Mouse (Mus musculus) left cerebral cortex, adult 2 months (tissue): ENCODE results near the gene Celsr1. TPM values are rescaled to one million over a fixed set of nuclear protein-coding genes. Genes with fewer than 3 reads are reported as not detected.

Experiments
- DNase-seq, 2 experiments: peaks; one replicate each; pipeline ENCODE4 v3.0.0; 2021 to 2022; ENCODE audit warnings: low spot score in 2 of 2, mixed read lengths in 1 of 2; ENCODE audit errors: extremely low spot score in 1 of 2
- H3K27ac ChIP-seq: fragments of 200-600 bp; 2 replicates; pipeline ENCODE4 v1.8.1; 2022
- H3K4me3 ChIP-seq: fragments of 200-600 bp; 2 replicates; pipeline ENCODE4 v1.8.1; 2022
- CTCF ChIP-seq: fragments of 200-600 bp; IDR thresholded peaks from 2 replicates; pipeline ENCODE4 v1.8.1; 2022; ENCODE audit warnings: antibody characterized with exemption, mild to moderate bottlenecking, moderate library complexity
- intact Hi-C: fragments of 180-260 bp; cut with DNase I; formaldehyde crosslinking; loops from one replicate; pipeline ENCODE4 v1.15.1; 2025
- long read RNA-seq, 2 experiments: library from polyadenylated mRNA; stranded (forward); transcript quantifications; one replicate each; pipeline ENCODE4 v2.0.0; 2021; ENCODE audit warnings: borderline mapping rate in 2 of 2
- total RNA-seq, 2 experiments: library from RNA; stranded (reverse); gene quantifications; 2 replicates each; pipeline ENCODE4 v1.2.3; 2021

Celsr1 gene
- 1 to 10 TPM; 3.7 to 4.6 TPM for total RNA-seq
- long read RNA-seq, experiment 1, partial matches to known transcripts, result 2 of 7 reads
- long read RNA-seq, experiment 1, other reads (novel, unspliced or antisense), result 5 of 7 reads
- long read RNA-seq, experiment 2, partial matches to known transcripts, result 0 of 2 reads
- long read RNA-seq, experiment 2, other reads (novel, unspliced or antisense), result 2 of 2 reads

- no peak within 1 kb of the TSS for H3K27ac ChIP-seq
- no peak for TF ChIP-seq CTCF
- no peak for DNase-seq
- peak within 1 kb of the TSS; percentile 26; the same call in 1 of the 2 replicates for H3K4me3 ChIP-seq
- intact Hi-C loops, result no loop called here
Measured at GRCm38 (mm10) chr15:86033191-86033841, at the start of gene Celsr1. Gene Celsr1 (minus strand): TSS chr15:86033777.

- TF ChIP-seq CTCF, result no peak
- peak overlapping the region; percentile 71 for H3K27ac ChIP-seq
- intact Hi-C loops, result loop anchor here (2.0 kb wide), 1 partner anchor 24 kb away; no protein-coding TSS in a partner anchor
- DNase-seq, result no peak
- no peak overlapping the region for H3K4me3 ChIP-seq
Measured at GRCm38 (mm10) chr15:86083261-86083741, 49.7 kb upstream of the Celsr1 start.

GRCm38 (mm10) chr15:86082551-86082961 is 49.0 kb upstream of the Celsr1 start:
- H3K27ac ChIP-seq, result peak overlapping the region; percentile 71
- no peak for TF ChIP-seq CTCF
- intact Hi-C loops, result loop anchor here (2.0 kb wide), 1 partner anchor 24 kb away; no protein-coding TSS in a partner anchor
- peak in 1 of 2 experiments; percentile 45 for DNase-seq
- H3K4me3 ChIP-seq, result no peak overlapping the region

- no peak for TF ChIP-seq CTCF
- no peak overlapping the region for H3K4me3 ChIP-seq
- DNase-seq, result no peak
- intact Hi-C loops, result loop anchor here (2.0 kb wide), 1 partner anchor 23 kb away; no protein-coding TSS in a partner anchor
- peak overlapping the region; percentile 71 for H3K27ac ChIP-seq
Measured at GRCm38 (mm10) chr15:86081654-86082053, 48.1 kb upstream of the Celsr1 start.

- TF ChIP-seq CTCF, result no peak
- intact Hi-C loops, result no loop called here
Measured at GRCm38 (mm10) chr15:86080408-86080807, 46.8 kb upstream of the Celsr1 start.

GRCm38 (mm10) chr15:86079876-86080275 is 46.3 kb upstream of the Celsr1 start:
- Histone ChIP-seq H3K27ac (0 out of 2 replicates have a peak overlapping the region, but pooled peaks have one; percentile 11), H3K4me3 (no peak overlapping the region)
- intact Hi-C loops, result no loop called here
- no peak for TF ChIP-seq CTCF
- no peak for DNase-seq

More at GRCm38 (mm10) chr15:86080408-86080807, 46.8 kb upstream of the Celsr1 start:
- H3K4me3 ChIP-seq, result no peak overlapping the region
- DNase-seq, result no peak
- H3K27ac ChIP-seq, result no peak overlapping the region

GRCm38 (mm10) chr15:86079467-86079866 is 45.9 kb upstream of the Celsr1 start:
- Histone ChIP-seq H3K27ac (0 out of 2 replicates have a peak overlapping the region, but pooled peaks have one; percentile 11), H3K4me3 (no peak overlapping the region)
- TF ChIP-seq CTCF, result no peak
- no peak for DNase-seq
- intact Hi-C loops, result no loop called here

GRCm38 (mm10) chr15:86078481-86079216 is 45.1 kb upstream of the Celsr1 start:
- Histone ChIP-seq H3K4me3 (no peak overlapping the region), H3K27ac (no peak overlapping the region; the same call in 1 of the 2 replicates)
- DNase-seq, result no peak
- intact Hi-C loops, result no loop called here
- TF ChIP-seq CTCF, result no peak

- H3K4me3 ChIP-seq, result no peak overlapping the region
- intact Hi-C loops, result no loop called here
- no peak for DNase-seq
- H3K27ac ChIP-seq, result no peak overlapping the region
- TF ChIP-seq CTCF, result no peak
Measured at GRCm38 (mm10) chr15:86077934-86078333, 44.4 kb upstream of the Celsr1 start.

GRCm38 (mm10) chr15:86076378-86076777 is 42.8 kb upstream of the Celsr1 start:
- no peak overlapping the region for H3K27ac ChIP-seq
- H3K4me3 ChIP-seq, result no peak overlapping the region
- intact Hi-C loops, result no loop called here
- no peak for DNase-seq
- TF ChIP-seq CTCF, result no peak

GRCm38 (mm10) chr15:86076048-86076315 is 42.4 kb upstream of the Celsr1 start:
- no peak for TF ChIP-seq CTCF

More at GRCm38 (mm10) chr15:86076048-86076315, 42.4 kb upstream of the Celsr1 start:
- no peak overlapping the region for H3K27ac ChIP-seq
- DNase-seq, result no peak
- no peak overlapping the region for H3K4me3 ChIP-seq
- intact Hi-C loops, result no loop called here
